Mouse (Mus musculus): ENCODE data around the gene Fermt2.

DNA sequence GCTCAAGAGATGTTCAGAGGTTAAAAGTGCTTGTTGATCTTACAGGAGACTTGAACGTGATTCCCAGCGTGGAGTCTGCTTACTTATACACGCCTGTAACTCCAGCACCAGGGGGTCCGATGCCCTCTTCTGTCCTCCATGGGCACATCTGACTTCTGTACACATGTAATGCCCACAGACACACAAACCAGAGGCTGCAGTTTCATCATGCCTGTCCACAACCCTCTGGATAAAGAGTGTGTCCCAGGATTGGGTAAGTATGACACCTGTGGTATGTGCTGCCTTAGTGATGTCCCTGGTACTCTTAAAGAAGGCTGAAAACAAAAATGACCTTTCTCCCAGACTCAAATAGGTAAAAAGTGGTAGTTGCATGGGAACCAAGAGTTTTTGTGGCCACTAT lies 110.6 kb downstream of the Fermt2 start:
- TF ChIP-seq GATA1 (IDR thresholded peaks at IDR 0.05; ENCODE audit: low read length), result no peak
- no peak for TF ChIP-seq TAL1 (IDR thresholded peaks at IDR 0.05; ENCODE audit: low read length)

Measured in erythroblast, embryonic 14.5 days (primary cell).